Mouse (Mus musculus): ENCODE measurements at regions not wholly inside any gene's neighbourhood (a gene's known extent, or its start where the extent isn't known, plus 50 kb on each side); places are given as distances from the start of the nearest gene placed in this dataset.

GRCm38 (mm10) chr17:14744010-14744409 is 50.0 kb upstream of the Thbs2 start:
- no peak for ATAC-seq (ENCODE audit: low FRiP score, low TSS enrichment)
- Histone ChIP-seq H3K27me3 (ENCODE audit: control insufficient read depth, insufficient read depth, low read length) (no peaks in the 10 kb centered on the region), H3K4me1 (replicated peaks; ENCODE audit: control insufficient read depth, insufficient read depth) (no peaks in the 10 kb centered on the region), H3K36me3 (ENCODE audit: control insufficient read depth, insufficient read depth, low read length) (no peaks in the 10 kb centered on the region), H3K27ac (replicated peaks) (no peak overlapping the region), H3K9ac (ENCODE audit: low read length) (no peak overlapping the region), H3K9me3 (ENCODE audit: control insufficient read depth, low read length) (no peaks in the 10 kb centered on the region), H3K4me3 (ENCODE audit: low read depth, low read length) (no peak overlapping the region), H3K4me2 (replicated peaks; ENCODE audit: low read depth) (no peak overlapping the region)
- TF ChIP-seq CTCF (IDR thresholded peaks at IDR 0.05; ENCODE audit: low read depth) (peak; percentile 52), EP300 (optimal IDR thresholded peaks at IDR 0.05) (no peak)
- no peak for DNase-seq (ENCODE audit: low spot score)
- 74% methylated on average over 9 of the region's 9 CpGs for WGBS

All from stomach, postnatal 0 days (tissue).